Mouse (Mus musculus) spleen, adult 2 months (tissue): ENCODE results near the gene Bod1l.

ENCODE experiments used
- CTCF ChIP-seq: fragments of 200-500 bp; IDR thresholded peaks from 2 replicates; pipeline ENCODE4 v1.5.1; 2011; ENCODE audit warnings: mild to moderate bottlenecking, inconsistent platforms; ENCODE audit not compliant: insufficient read depth, insufficient read length, insufficient replicate concordance; ENCODE audit errors: extremely low read depth
- POLR2A ChIP-seq: fragments of 200-500 bp; IDR thresholded peaks from 2 replicates; pipeline ENCODE4 v1.6.1; 2011; ENCODE audit warnings: low read depth, low read length, inconsistent platforms

DNA sequence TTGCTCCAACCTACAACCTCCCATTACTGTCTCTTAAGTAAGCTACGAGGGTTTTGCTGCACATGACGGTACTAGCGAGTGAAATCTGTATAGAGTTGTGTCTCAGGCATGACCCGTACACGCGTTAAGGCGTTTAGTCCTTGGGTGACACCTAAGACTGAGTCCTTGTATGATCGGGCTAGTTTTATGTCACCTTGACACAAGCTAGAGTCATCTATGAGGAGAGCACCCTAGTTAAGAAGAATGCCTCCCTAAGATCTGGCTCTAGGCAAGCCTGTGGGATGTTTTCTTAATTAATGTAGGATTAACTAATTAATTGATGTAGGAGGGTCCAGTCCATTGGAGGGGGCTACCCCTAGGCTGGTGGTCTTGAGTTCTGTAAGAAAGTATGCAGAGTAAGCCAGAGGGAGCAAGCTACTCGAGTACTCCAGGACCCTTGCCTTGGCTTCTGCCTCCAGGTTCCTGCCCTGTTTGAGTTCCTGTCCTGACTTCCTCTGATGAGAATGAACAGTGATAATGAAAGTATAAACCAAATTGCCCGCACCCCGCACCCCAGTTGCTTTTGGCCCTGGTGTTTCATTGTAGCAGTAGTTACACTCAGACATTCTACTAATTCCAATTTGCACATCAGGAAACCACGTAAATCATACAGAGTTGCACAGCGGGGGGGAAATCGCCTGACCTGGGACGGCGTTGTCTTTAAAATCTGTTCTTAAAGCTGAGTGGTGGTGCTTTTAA, 874 bp upstream of the Bod1l start:
- TF ChIP-seq CTCF (no peak), POLR2A (no peak; the same call in 1 of the 2 replicates)
